In genomic region chr9:35570663-35571062, GRCm38 (mm10) we compare ENCODE assay signal across 9 mouse cellular contexts. TPM values are rescaled to one million over a fixed set of nuclear protein-coding genes. Genes with fewer than 3 reads are reported as not detected.
A peak's percentile ranks its signal among the peaks of the same experiment; 100 is the strongest.
DNase-seq lines count a peak whose midpoint lies in the region; ATAC-seq and TF ChIP-seq lines count a peak whose summit lies in the region.
"Had no signal": no experiment of that assay in that cellular context is flagged by ENCODE, and none has a peak within 500 bp of the region (broad histone marks: within the 10 kb centered on the region; RNA-seq: fewer than 3 reads in every experiment).

No protein-coding gene starts in this region.

- H3K4me1 ChIP-seq in lung, embryonic 14.5 days (ENCODE audit: insufficient read depth) = no peaks in the 10 kb centered on the region
- H3K4me1 ChIP-seq in embryonic fibroblast, embryonic 13.5 days (ENCODE audit: control insufficient read depth, insufficient read depth, low read length) = no peaks in the 10 kb centered on the region; the same call in 1 of the 2 replicates
- H3K4me1 ChIP-seq in limb, embryonic 11.5 days (ENCODE audit: control insufficient read depth, insufficient read depth, low read length) = no peaks in the 10 kb centered on the region
- H3K4me1 ChIP-seq in neural tube, embryonic 15.5 days = peaks cover 23% of the 10 kb centered on the region

- 10% methylated on average over 5 of the region's 5 CpGs for WGBS in lung, embryonic 14.5 days
- WGBS in limb, embryonic 11.5 days = 19% methylated on average over 5 of the region's 5 CpGs
- 9% methylated on average over 5 of the region's 5 CpGs for WGBS in neural tube, embryonic 15.5 days

- H3K4me2 ChIP-seq in lung, embryonic 14.5 days = peak overlapping the region; percentile 72
- H3K4me2 ChIP-seq in limb, embryonic 11.5 days (ENCODE audit: low read depth, severe bottlenecking) = peak overlapping the region; percentile 42
- H3K4me2 ChIP-seq in neural tube, embryonic 15.5 days = peak overlapping the region; percentile 64

- peak overlapping the region; percentile 66 for H3K4me3 ChIP-seq in lung, embryonic 14.5 days (ENCODE audit: low read depth, low read length)
- H3K4me3 ChIP-seq in embryonic fibroblast, embryonic 13.5 days (ENCODE audit: insufficient read depth, low read length) = peak overlapping the region; percentile 52
- H3K4me3 ChIP-seq in limb, embryonic 11.5 days (ENCODE audit: low read depth, low read length) = peak overlapping the region; percentile 65
- peak overlapping the region; percentile 78 for H3K4me3 ChIP-seq in neural tube, embryonic 15.5 days (replicated peaks)

- TF ChIP-seq CTCF in lung, embryonic 14.5 days (IDR thresholded peaks at IDR 0.05; ENCODE audit: low read depth) = no peak
- TF ChIP-seq CTCF in embryonic fibroblast, embryonic 13.5 days (IDR thresholded peaks at IDR 0.05; ENCODE audit: borderline replicate concordance, insufficient read depth, low read length) = no peak

- peaks cover 21% of the 10 kb centered on the region; the same call in 1 of the 2 replicates for H3K27me3 ChIP-seq in lung, embryonic 14.5 days (ENCODE audit: insufficient read depth, low read length)
- H3K27me3 ChIP-seq in limb, embryonic 11.5 days (ENCODE audit: control insufficient read depth, insufficient read depth, low read length) = no peaks in the 10 kb centered on the region
- H3K27me3 ChIP-seq in neural tube, embryonic 15.5 days (replicated peaks) = peaks cover 6% of the 10 kb centered on the region; the same call in 1 of the 2 replicates

- H3K9me3 ChIP-seq in lung, embryonic 14.5 days (ENCODE audit: low read depth, low read length) = no peaks in the 10 kb centered on the region
- H3K9me3 ChIP-seq in limb, embryonic 11.5 days (ENCODE audit: control insufficient read depth, low read length) = no peaks in the 10 kb centered on the region
- no peaks in the 10 kb centered on the region for H3K9me3 ChIP-seq in neural tube, embryonic 15.5 days (replicated peaks)

- no peak for TF ChIP-seq POLR2A in embryonic fibroblast, embryonic 13.5 days (IDR thresholded peaks at IDR 0.05; ENCODE audit: low read depth, low read length)

- ATAC-seq in lung, embryonic 14.5 days (ENCODE audit: insufficient read depth) = no peak
- no peak for ATAC-seq in limb, embryonic 11.5 days (ENCODE audit: insufficient number of reproducible peaks, low FRiP score, low TSS enrichment, low read depth)
- peak; percentile 25 for ATAC-seq in neural tube, embryonic 15.5 days (ENCODE audit: low FRiP score)
- no peak for ATAC-seq in activated CD4-positive, CD25-positive, alpha-beta regulatory T cell, adult 4 months

- peak overlapping the region; percentile 81 for H3K9ac ChIP-seq in lung, embryonic 14.5 days
- peak overlapping the region; percentile 77; the same call in 1 of the 2 replicates for H3K9ac ChIP-seq in limb, embryonic 11.5 days (ENCODE audit: low read length)
- peak overlapping the region; percentile 59 for H3K9ac ChIP-seq in neural tube, embryonic 15.5 days (replicated peaks)

- no peak for DNase-seq in lung, embryonic 14.5 days
- no peak for DNase-seq in lung, adult 18-20 months
- DNase-seq in limb, embryonic 11.5 days (ENCODE audit: low spot score) = no peak
- DNase-seq in MN1 (ENCODE audit: low spot score) = no peak
- no peak for DNase-seq in ovary, postnatal 14 days (ENCODE audit: low spot score)

- no peak overlapping the region for H3K27ac ChIP-seq in lung, embryonic 14.5 days (ENCODE audit: low read depth)
- H3K27ac ChIP-seq in embryonic fibroblast, embryonic 13.5 days (ENCODE audit: insufficient read depth, low read length) = no peak overlapping the region
- no peak overlapping the region for H3K27ac ChIP-seq in limb, embryonic 11.5 days (replicated peaks; ENCODE audit: low read depth, low read length)
- H3K27ac ChIP-seq in neural tube, embryonic 15.5 days (replicated peaks) = peak overlapping the region; percentile 88

- peaks cover 25% of the 10 kb centered on the region for H3K36me3 ChIP-seq in lung, embryonic 14.5 days (ENCODE audit: insufficient read depth)
- H3K36me3 ChIP-seq in limb, embryonic 11.5 days (ENCODE audit: control insufficient read depth, insufficient read depth, low read length) = no peaks in the 10 kb centered on the region; the same call in 1 of the 2 replicates
- H3K36me3 ChIP-seq in neural tube, embryonic 15.5 days = peaks cover 11% of the 10 kb centered on the region

RNA-seq across cellular contexts. Expression of gene Hyls1, which starts 0.5 kb away (rescaled TPM):
- 18.0 and 18.7 TPM in 2 replicates for polyA plus RNA-seq in lung, embryonic 14.5 days (2014; fragmentation: Nextera tagmentation; extraction: Ambion mirVana)
- 11.2 and 12.9 TPM in 2 replicates for polyA plus RNA-seq in embryonic fibroblast, embryonic 13.5 days (2011; ENCODE audit: insufficient read length, low read depth, missing spikeins)
- polyA plus RNA-seq in limb, embryonic 11.5 days (2014; fragmentation: Nextera tagmentation; extraction: Ambion mirVana) = 23.8 and 24.4 TPM in 2 replicates
- polyA plus RNA-seq in neural tube, embryonic 15.5 days (2015; fragmentation: Nextera tagmentation; extraction: Ambion mirVana) = 15.0 and 15.7 TPM in 2 replicates
- polyA plus RNA-seq in activated CD4-positive, CD25-positive, alpha-beta regulatory T cell, adult 4 months (2017; shearing (Covaris generic)) = 1 to 10 TPM; 8.7 to 8.8 TPM

RNA-seq across cellular contexts. Expression of gene Pate2, which starts 0.6 kb away (rescaled TPM):
- polyA plus RNA-seq in lung, embryonic 14.5 days (2014; fragmentation: Nextera tagmentation; extraction: Ambion mirVana) = 0.42 and 0.96 TPM in 2 replicates
- 0.23 and 0.53 TPM in 2 replicates for polyA plus RNA-seq in embryonic fibroblast, embryonic 13.5 days (2011; ENCODE audit: insufficient read length, low read depth, missing spikeins)
- polyA plus RNA-seq in limb, embryonic 11.5 days (2014; fragmentation: Nextera tagmentation; extraction: Ambion mirVana) = 0.43 and 0.52 TPM in 2 replicates
- 0.89 and 0.97 TPM in 2 replicates for polyA plus RNA-seq in neural tube, embryonic 15.5 days (2015; fragmentation: Nextera tagmentation; extraction: Ambion mirVana)
- under 1 TPM in 1 of 2 experiments, not detected in 1; 0.25 TPM for polyA plus RNA-seq in activated CD4-positive, CD25-positive, alpha-beta regulatory T cell, adult 4 months (2017; shearing (Covaris generic))

RNA-seq across cellular contexts. Expression of gene Pus3, which starts 12.3 kb away (rescaled TPM):
- polyA plus RNA-seq in lung, embryonic 14.5 days (2014; fragmentation: Nextera tagmentation; extraction: Ambion mirVana) = 20.0 and 20.8 TPM in 2 replicates
- 9.6 and 12.7 TPM in 2 replicates for polyA plus RNA-seq in embryonic fibroblast, embryonic 13.5 days (2011; ENCODE audit: insufficient read length, low read depth, missing spikeins)
- 23.2 and 24.5 TPM in 2 replicates for polyA plus RNA-seq in limb, embryonic 11.5 days (2014; fragmentation: Nextera tagmentation; extraction: Ambion mirVana)
- polyA plus RNA-seq in neural tube, embryonic 15.5 days (2015; fragmentation: Nextera tagmentation; extraction: Ambion mirVana) = 15.5 and 16.9 TPM in 2 replicates
- 10 to 100 TPM; 21.0 to 27.0 TPM for polyA plus RNA-seq in activated CD4-positive, CD25-positive, alpha-beta regulatory T cell, adult 4 months (2017; shearing (Covaris generic))

RNA-seq across cellular contexts. Expression of gene Ddx25, which starts 12.3 kb away (rescaled TPM):
- 1.9 and 2.3 TPM in 2 replicates for polyA plus RNA-seq in lung, embryonic 14.5 days (2014; fragmentation: Nextera tagmentation; extraction: Ambion mirVana)
- polyA plus RNA-seq in embryonic fibroblast, embryonic 13.5 days (2011; ENCODE audit: insufficient read length, low read depth, missing spikeins) = 0.26 and 0.28 TPM in 2 replicates
- 4.6 and 5.2 TPM in 2 replicates for polyA plus RNA-seq in limb, embryonic 11.5 days (2014; fragmentation: Nextera tagmentation; extraction: Ambion mirVana)
- polyA plus RNA-seq in neural tube, embryonic 15.5 days (2015; fragmentation: Nextera tagmentation; extraction: Ambion mirVana) = 25.6 and 30.2 TPM in 2 replicates
- polyA plus RNA-seq in activated CD4-positive, CD25-positive, alpha-beta regulatory T cell, adult 4 months (2017; shearing (Covaris generic)) = under 1 TPM; 0.09 to 0.17 TPM

RNA-seq across cellular contexts. Expression of gene Pate4, which starts 41.1 kb away (rescaled TPM):
- not detected in 2 replicates for polyA plus RNA-seq in lung, embryonic 14.5 days (2014; fragmentation: Nextera tagmentation; extraction: Ambion mirVana)
- not detected in 2 replicates for polyA plus RNA-seq in embryonic fibroblast, embryonic 13.5 days (2011; ENCODE audit: insufficient read length, low read depth, missing spikeins)
- not detected in 2 replicates for polyA plus RNA-seq in limb, embryonic 11.5 days (2014; fragmentation: Nextera tagmentation; extraction: Ambion mirVana)
- polyA plus RNA-seq in neural tube, embryonic 15.5 days (2015; fragmentation: Nextera tagmentation; extraction: Ambion mirVana) = not detected in 2 replicates
- polyA plus RNA-seq in activated CD4-positive, CD25-positive, alpha-beta regulatory T cell, adult 4 months (2017; shearing (Covaris generic)) = under 1 TPM in 1 of 2 experiments, not detected in 1; 0.42 TPM
- polyA plus RNA-seq: adrenal gland, adult 2 months had no signal
